Mouse (Mus musculus): ENCODE measurements around the gene Ano2.

- TF ChIP-seq CTCF (IDR thresholded peaks at IDR 0.05; ENCODE audit: borderline replicate concordance, control insufficient read depth, extremely low read depth, insufficient read depth, low read length, poor library complexity) (no peak), POLR2A (IDR thresholded peaks at IDR 0.05; ENCODE audit: control insufficient read depth, extremely low read depth, insufficient read depth, low read length, poor library complexity) (no peak)
These were observed 289.4 kb downstream of the Ano2 start for GRCm38 (mm10) chr6:125979601-125980000.

All from thymus, adult 2 months (tissue).